Mouse (Mus musculus) stomach, postnatal 0 days (tissue): ENCODE measurements around the gene Slc9a6.

Experiments used
- CTCF ChIP-seq: IDR thresholded peaks from 2 replicates; pipeline ENCODE4 v1.5.1; 2016; ENCODE audit warnings: antibody characterized with exemption, low read depth, mild to moderate bottlenecking, moderate library complexity
- EP300 ChIP-seq: optimal IDR thresholded peaks from 2 replicates; pipeline ENCODE3; 2016; ENCODE audit warnings: antibody characterized with exemption

GRCm38 (mm10) chrX:56615236-56615635, 5.7 kb downstream of the Slc9a6 start:
- TF ChIP-seq CTCF (no peak), EP300 (no peak)
